Mouse (Mus musculus) lung, adult 2 months (tissue): ENCODE results near the gene Ndufa7. TPM values are rescaled to one million over a fixed set of nuclear protein-coding genes. Genes with fewer than 3 reads are reported as not detected.

Experiments
- DNase-seq: peaks from one replicate; pipeline ENCODE4 v3.0.0; 2022
- H3K4me1 ChIP-seq: fragments of 200-500 bp; 2 replicates; pipeline ENCODE4 v1.6.1; 2011; ENCODE audit warnings: low read length; ENCODE audit not compliant: control insufficient read depth, insufficient read depth
- H3K4me3 ChIP-seq: fragments of 200-500 bp; replicated peaks from 2 replicates; pipeline ENCODE3; 2011; ENCODE audit warnings: low read depth, mild to moderate bottlenecking, control low read depth, low read length; ENCODE audit errors: extremely low read depth
- CTCF ChIP-seq: fragments of 200-500 bp; IDR thresholded peaks from 2 replicates; pipeline ENCODE4 v1.5.1; 2011; ENCODE audit warnings: mild to moderate bottlenecking, low read length, control low read depth; ENCODE audit not compliant: insufficient read depth
- POLR2A ChIP-seq: fragments of 200-500 bp; IDR thresholded peaks from 2 replicates; pipeline ENCODE4 v1.6.1; 2011; ENCODE audit warnings: low read depth, mild to moderate bottlenecking, control low read depth, low read length, borderline replicate concordance; ENCODE audit errors: extremely low read depth
- WGBS: fragments of 180-500 bp; shearing (Covaris S2); methylation state at CpG from one replicate; pipeline ENCODE4 v1.1.7; 2018; 5-methylcytosine and 5-hydroxymethylcytosine counted together
- polyA plus RNA-seq: library from polyadenylated mRNA; depleted of rRNA; stranded (reverse); fragments of >200 nt; gene quantifications from 2 replicates; pipeline ENCODE4 v1.2.3, GENCODE M21; 2012

The Ndufa7 gene
- polyA plus RNA-seq, 1 experiment, result 334 TPM

DNA sequence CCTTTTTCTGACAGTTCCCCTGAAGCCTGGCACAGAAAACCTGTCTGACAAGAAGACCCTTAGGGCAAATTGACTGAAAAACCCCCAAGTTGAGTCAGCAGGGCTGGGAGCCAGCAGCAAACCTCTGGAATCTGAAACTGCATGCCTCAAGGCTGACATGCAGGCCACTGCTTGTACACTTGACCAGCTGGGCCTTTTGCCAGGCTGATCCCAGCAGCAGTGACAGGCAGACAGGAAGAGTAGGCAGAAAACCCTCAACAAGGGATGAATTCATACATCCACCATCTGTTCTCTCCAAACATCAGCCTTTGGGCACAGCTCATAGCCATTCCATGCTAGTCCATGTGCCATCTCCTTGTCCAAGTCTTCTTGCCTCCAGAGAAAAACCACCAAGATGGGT is 41.0 kb upstream of the Ndufa7 start:
- peaks cover 20% of the 10 kb centered on the region for H3K4me1 ChIP-seq
- DNase-seq, result peak; percentile 77
- no peak overlapping the region for H3K4me3 ChIP-seq
- TF ChIP-seq POLR2A, result no peak
- no peak for TF ChIP-seq CTCF

DNA sequence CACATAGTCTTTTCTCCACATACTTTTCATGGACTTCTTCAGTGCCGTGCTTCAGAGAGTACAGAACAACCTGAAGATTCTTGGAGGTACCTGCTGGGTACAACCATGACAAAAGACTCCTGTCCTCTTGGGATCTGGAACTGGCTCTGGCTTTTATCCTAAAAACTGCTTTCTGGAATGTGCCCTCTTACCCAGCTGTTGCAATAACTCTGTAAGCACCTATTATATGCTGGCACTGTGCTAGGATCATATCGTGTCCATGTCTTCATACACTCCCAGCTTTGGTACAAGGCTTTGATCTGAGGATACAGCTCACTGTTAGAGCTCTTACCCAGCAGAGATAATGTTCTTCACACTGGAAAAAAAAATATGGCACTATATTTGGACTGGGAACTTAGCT is 39.4 kb upstream of the Ndufa7 start:
- no peak for TF ChIP-seq POLR2A
- TF ChIP-seq CTCF, result no peak
- WGBS, result 62% methylated on average over 2 of the region's 2 CpGs
- no peak overlapping the region for H3K4me3 ChIP-seq
- no peak for DNase-seq
- H3K4me1 ChIP-seq, result peaks cover 18% of the 10 kb centered on the region

DNA sequence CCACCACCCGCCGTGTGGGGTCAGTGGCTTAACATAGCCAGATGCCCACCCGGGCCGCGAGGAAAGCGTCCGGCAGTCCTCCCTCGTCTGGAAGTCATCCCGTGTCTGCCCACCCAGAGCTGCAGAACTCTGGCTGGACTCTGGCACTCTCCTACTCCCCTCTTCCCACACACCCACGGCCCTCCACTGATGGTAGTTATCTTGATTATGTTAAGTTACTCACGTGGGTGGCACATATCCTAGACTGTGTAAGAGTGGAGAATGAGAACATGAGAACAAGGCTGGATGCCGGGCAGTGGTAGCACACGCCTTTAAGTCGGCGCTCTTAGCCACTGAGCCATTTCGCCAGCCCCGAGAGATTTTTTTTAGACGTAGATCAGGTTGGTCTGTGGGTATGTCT is 38.0 kb upstream of the Ndufa7 start:
- peaks cover 18% of the 10 kb centered on the region for H3K4me1 ChIP-seq
- TF ChIP-seq POLR2A (no peak), CTCF (no peak)
- 86% methylated on average over 18 of the region's 18 CpGs for WGBS
- H3K4me3 ChIP-seq, result no peak overlapping the region
- DNase-seq, result no peak

- TF ChIP-seq CTCF (no peak), POLR2A (no peak)
- Histone ChIP-seq H3K4me3 (no peak overlapping the region), H3K4me1 (peaks cover 4% of the 10 kb centered on the region; the same call in 1 of the 2 replicates)
- no peak for DNase-seq
- WGBS, result 21% methylated on average over 4 of the region's 4 CpGs
Observed at GRCm38 (mm10) chr17:33788732-33789131, 35.6 kb upstream of the Ndufa7 start.

GRCm38 (mm10) chr17:33798306-33798705 is 26.1 kb upstream of the Ndufa7 start:
- 34% methylated on average over 3 of the region's 3 CpGs for WGBS
- H3K4me3 ChIP-seq, result no peak overlapping the region
- H3K4me1 ChIP-seq, result no peaks in the 10 kb centered on the region; the same call in 1 of the 2 replicates
- TF ChIP-seq POLR2A, result no peak
- no peak for TF ChIP-seq CTCF
- no peak for DNase-seq

DNA sequence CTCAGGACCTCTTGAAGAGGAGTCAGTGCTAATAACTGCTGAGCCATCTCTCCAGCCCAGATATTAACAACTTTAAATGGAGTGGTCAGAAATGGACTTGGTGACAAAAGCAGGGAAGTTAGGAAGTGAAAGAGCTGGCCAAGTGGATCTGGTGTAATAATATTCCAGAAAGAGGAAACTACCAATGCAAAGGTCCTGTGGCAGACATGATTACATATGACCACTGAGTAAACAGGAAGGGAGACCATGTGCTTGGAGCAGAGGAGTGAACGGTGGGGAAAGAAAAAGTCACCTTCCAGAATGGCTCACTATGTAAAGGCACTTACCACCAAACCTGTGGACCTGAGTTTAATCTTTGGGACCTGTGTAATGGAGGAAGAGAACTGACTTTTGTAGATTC is 25.1 kb upstream of the Ndufa7 start:
- WGBS, result 32% methylated on average over 1 of the region's 1 CpGs
- TF ChIP-seq CTCF (no peak), POLR2A (no peak)
- no peak for DNase-seq
- H3K4me1 ChIP-seq, result no peaks in the 10 kb centered on the region; the same call in 1 of the 2 replicates
- no peak overlapping the region for H3K4me3 ChIP-seq

DNA sequence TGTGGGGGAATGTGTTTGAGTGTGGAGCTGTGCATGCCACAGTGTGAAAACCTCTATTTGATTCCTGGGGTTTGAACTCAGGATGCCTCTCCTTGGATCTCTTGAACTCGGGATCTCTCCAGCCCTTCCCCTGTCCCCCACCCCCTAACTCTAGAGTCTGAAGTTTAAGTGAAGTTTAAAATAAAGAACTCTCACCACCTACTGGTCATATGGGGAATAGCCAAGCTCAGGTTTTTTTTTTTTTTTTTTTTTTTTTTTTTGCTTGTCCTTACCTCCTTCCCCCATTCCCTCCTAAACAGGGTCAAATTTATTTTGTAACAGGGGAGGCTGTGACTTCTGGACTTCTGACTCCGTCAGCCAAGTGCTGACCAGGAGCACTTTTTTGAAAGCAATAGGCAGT is 22.2 kb upstream of the Ndufa7 start:
- Histone ChIP-seq H3K4me3 (no peak overlapping the region), H3K4me1 (no peaks in the 10 kb centered on the region; the same call in 1 of the 2 replicates)
- TF ChIP-seq POLR2A (no peak), CTCF (no peak)
- 0% methylated on average over 2 of the region's 2 CpGs for WGBS
- DNase-seq, result no peak

GRCm38 (mm10) chr17:33804205-33804604 is 20.2 kb upstream of the Ndufa7 start:
- Histone ChIP-seq H3K4me3 (no peak overlapping the region), H3K4me1 (no peaks in the 10 kb centered on the region; the same call in 1 of the 2 replicates)
- TF ChIP-seq CTCF, result no peak
- TF ChIP-seq POLR2A, result no peak
- 64% methylated on average over 4 of the region's 4 CpGs for WGBS
- no peak for DNase-seq

DNA sequence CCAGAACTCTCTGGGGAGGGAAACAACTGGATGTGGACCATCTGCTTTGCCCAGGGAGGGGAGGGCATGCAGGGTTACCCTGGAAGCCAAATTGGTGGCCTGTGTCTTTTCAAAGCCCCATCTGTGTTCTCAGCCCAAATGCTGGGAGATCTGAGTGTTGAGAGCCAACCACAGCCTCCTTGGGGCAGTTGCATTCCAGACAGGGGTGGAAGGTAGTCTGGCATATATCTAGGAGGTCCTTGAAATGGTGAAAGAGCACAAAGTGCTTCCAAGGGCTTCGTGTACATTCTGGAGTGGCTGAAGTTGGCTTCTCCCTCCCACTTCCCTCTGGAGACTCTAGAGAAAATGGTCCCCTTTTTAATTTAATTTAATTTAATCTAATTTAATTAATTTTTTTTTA is 19.6 kb upstream of the Ndufa7 start:
- DNase-seq, result no peak
- TF ChIP-seq POLR2A, result no peak
- no peaks in the 10 kb centered on the region; the same call in 1 of the 2 replicates for H3K4me1 ChIP-seq
- WGBS, result 37% methylated on average over 1 of the region's 1 CpGs
- H3K4me3 ChIP-seq, result no peak overlapping the region

DNA sequence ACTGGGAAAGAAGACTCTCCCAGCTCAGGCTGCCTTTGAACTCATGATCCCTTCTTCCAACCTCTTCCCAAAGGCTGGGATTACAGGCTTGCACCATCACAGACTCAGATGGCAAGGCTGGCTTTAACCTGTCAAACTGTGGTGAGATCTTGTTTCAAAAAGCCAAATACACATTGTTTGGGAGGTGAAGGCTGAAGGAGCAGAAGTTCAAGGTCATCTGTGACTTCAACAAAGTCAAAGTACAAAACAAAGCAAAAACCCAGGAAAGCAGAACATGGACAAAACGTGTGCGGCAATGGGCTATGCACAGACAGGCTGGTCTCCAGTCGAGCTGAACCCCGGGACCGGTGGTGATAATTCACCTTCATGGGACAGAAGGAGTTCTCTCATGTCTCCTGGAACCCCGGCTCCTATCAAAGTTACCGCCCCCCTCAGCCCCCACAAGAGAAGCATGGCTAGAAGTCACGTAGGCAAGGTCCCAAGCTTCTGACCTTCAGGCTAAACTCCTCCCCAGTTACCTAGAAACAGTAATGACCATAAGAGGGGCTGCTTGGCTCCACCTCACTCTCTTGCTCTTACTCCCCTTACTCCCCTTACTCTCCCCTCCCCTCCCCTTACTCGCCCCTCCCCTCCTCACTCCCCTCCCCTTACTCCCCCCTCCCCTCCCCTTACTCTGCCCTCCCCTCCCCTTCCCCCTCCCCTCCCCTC is 17.0 kb upstream of the Ndufa7 start:
- H3K4me3 ChIP-seq, result no peak overlapping the region
- TF ChIP-seq POLR2A, result no peak
- TF ChIP-seq CTCF, result no peak
- 70% methylated on average over 8 of the region's 9 CpGs for WGBS
- DNase-seq, result no peak
- H3K4me1 ChIP-seq, result peaks cover 3% of the 10 kb centered on the region; the same call in 1 of the 2 replicates
